Mouse (Mus musculus) lung, embryonic 16.5 days (tissue): ENCODE data around the gene Napepld. TPM values are rescaled to one million over a fixed set of nuclear protein-coding genes. Genes with fewer than 3 reads are reported as not detected.
"Not testable (repeated sequence)": the region's sequence is repeated elsewhere in the genome, so short reads cannot be mapped to it uniquely, and the experiment has no call there.

ENCODE experiments used
- ATAC-seq: fragments of 200-750 bp; cut with Nextera tagmentation; 2 replicates; pipeline ENCODE4 v1.8.0; 2017; ENCODE audit warnings: low read depth, mild to moderate bottlenecking, moderate library complexity
- H3K27ac ChIP-seq: fragments of 300-500 bp; sonication (generic); 2 replicates; pipeline ENCODE4 v1.5.1; 2014; ENCODE audit warnings: mild to moderate bottlenecking, control low read depth, low read length
- H3K27me3 ChIP-seq: fragments of 300-500 bp; sonication (generic); 2 replicates; pipeline ENCODE4 v1.6.1; 2014; ENCODE audit warnings: low read depth, low read length, mixed read lengths; ENCODE audit not compliant: control insufficient read depth, insufficient read depth
- H3K36me3 ChIP-seq: fragments of 300-500 bp; sonication (generic); 2 replicates; pipeline ENCODE4 v1.6.1; 2014; ENCODE audit warnings: low read length; ENCODE audit not compliant: control insufficient read depth, insufficient read depth
- H3K4me1 ChIP-seq: fragments of 300-500 bp; sonication (generic); replicated peaks from 2 replicates; pipeline ENCODE4 v1.6.1; 2014; ENCODE audit warnings: low read length, mixed read lengths; ENCODE audit not compliant: control insufficient read depth, insufficient read depth
- H3K4me2 ChIP-seq: fragments of 300-500 bp; sonication (generic); 2 replicates; pipeline ENCODE4 v1.6.1; 2014; ENCODE audit warnings: low read depth, low read length, control low read depth
- H3K4me3 ChIP-seq: fragments of 300-500 bp; sonication (generic); 2 replicates; pipeline ENCODE4 v1.5.1; 2014; ENCODE audit warnings: mild to moderate bottlenecking, low read length, control low read depth
- H3K9ac ChIP-seq: fragments of 300-500 bp; sonication (generic); 2 replicates; pipeline ENCODE4 v1.6.1; 2014; ENCODE audit warnings: low read length, control low read depth
- H3K9me3 ChIP-seq: fragments of 300-500 bp; sonication (generic); 2 replicates; pipeline ENCODE4 v1.6.1; 2016; ENCODE audit warnings: low read length; ENCODE audit not compliant: control insufficient read depth
- WGBS: fragments of 180-500 bp; shearing (Covaris S2); extraction: QIAGEN DNeasy Blood & Tissue Kit; methylation state at CpG from one replicate; pipeline ENCODE4 v1.1.7; 2014; 5-methylcytosine and 5-hydroxymethylcytosine counted together
- polyA plus RNA-seq: library from polyadenylated mRNA; unstranded; fragments of >200 nt; fragmentation: Nextera tagmentation; extraction: Ambion mirVana; gene quantifications from 2 replicates; pipeline ENCODE4 v1.2.1, GENCODE M21; 2015

Gene Napepld
- polyA plus RNA-seq, 1 experiment from 2014 or later, result 4.7 TPM

GRCm38 (mm10) chr5:21700272-21700821 lies 849 bp downstream of the Napepld start:
- Histone ChIP-seq H3K27me3 (no peaks in the 10 kb centered on the region), H3K4me1 (no peaks in the 10 kb centered on the region), H3K4me2 (peak overlapping the region; percentile 90), H3K4me3 (peak overlapping the region; percentile 76), H3K9ac (peak overlapping the region; percentile 71; the same call in 1 of the 2 replicates), H3K27ac (no peak overlapping the region; the same call in 1 of the 2 replicates), H3K36me3 (no peaks in the 10 kb centered on the region), H3K9me3 (no peaks in the 10 kb centered on the region)
- no peak for ATAC-seq
- WGBS, result 16% methylated on average over 10 of the region's 10 CpGs

- not testable (repeated sequence) for H3K4me2 ChIP-seq, H3K4me1 ChIP-seq, H3K27me3 ChIP-seq, H3K9ac ChIP-seq, H3K27ac ChIP-seq, H3K9me3 ChIP-seq, ATAC-seq, H3K36me3 ChIP-seq, H3K4me3 ChIP-seq
- WGBS, result 86% methylated on average over 3 of the region's 3 CpGs
These were observed 1.6 kb downstream of the Napepld start for GRCm38 (mm10) chr5:21699555-21699954.

- ATAC-seq, result peak; percentile 62; the same call in 1 of the 2 replicates
- no peaks in the 10 kb centered on the region for H3K27me3 ChIP-seq
- WGBS, result 69% methylated on average over 3 of the region's 3 CpGs
These were observed 6.2 kb downstream of the Napepld start for GRCm38 (mm10) chr5:21694854-21695490.

GRCm38 (mm10) chr5:21693372-21693870 lies 7.8 kb downstream of the Napepld start:
- Histone ChIP-seq H3K27ac (no peak overlapping the region), H3K9ac (no peak overlapping the region), H3K27me3 (no peaks in the 10 kb centered on the region), H3K4me2 (no peak overlapping the region), H3K4me1 (no peaks in the 10 kb centered on the region), H3K36me3 (no peaks in the 10 kb centered on the region), H3K4me3 (no peak overlapping the region), H3K9me3 (no peaks in the 10 kb centered on the region)
- 58% methylated on average over 3 of the region's 3 CpGs for WGBS
- no peak for ATAC-seq

More at GRCm38 (mm10) chr5:21694854-21695490, 6.2 kb downstream of the Napepld start:
- H3K4me1 ChIP-seq, result no peaks in the 10 kb centered on the region
- no peak overlapping the region for H3K4me3 ChIP-seq
- H3K9ac ChIP-seq, result no peak overlapping the region
- H3K27ac ChIP-seq, result no peak overlapping the region
- no peaks in the 10 kb centered on the region for H3K36me3 ChIP-seq
- no peaks in the 10 kb centered on the region for H3K9me3 ChIP-seq
- no peak overlapping the region for H3K4me2 ChIP-seq

- Histone ChIP-seq H3K27ac (no peak overlapping the region), H3K27me3 (no peaks in the 10 kb centered on the region), H3K9me3 (no peaks in the 10 kb centered on the region), H3K9ac (no peak overlapping the region), H3K36me3 (no peaks in the 10 kb centered on the region), H3K4me1 (no peaks in the 10 kb centered on the region), H3K4me3 (no peak overlapping the region), H3K4me2 (no peak overlapping the region)
- WGBS, result 92% methylated on average over 5 of the region's 5 CpGs
- ATAC-seq, result no peak
These were observed 9.0 kb downstream of the Napepld start for GRCm38 (mm10) chr5:21692230-21692629.

- no peak overlapping the region for H3K9ac ChIP-seq
- H3K36me3 ChIP-seq, result no peaks in the 10 kb centered on the region
- H3K27ac ChIP-seq, result no peak overlapping the region
- H3K4me1 ChIP-seq, result no peaks in the 10 kb centered on the region
- H3K4me3 ChIP-seq, result no peak overlapping the region
- ATAC-seq, result no peak
- no peaks in the 10 kb centered on the region for H3K9me3 ChIP-seq
- no peak overlapping the region for H3K4me2 ChIP-seq
- 65% methylated on average over 4 of the region's 4 CpGs for whole genome bisulfite sequencing
- no peaks in the 10 kb centered on the region for H3K27me3 ChIP-seq
These were observed 14.2 kb downstream of the Napepld start for GRCm38 (mm10) chr5:21687042-21687441.

- no peak for ATAC-seq
These were observed 16.2 kb downstream of the Napepld start for GRCm38 (mm10) chr5:21685001-21685400.

GRCm38 (mm10) chr5:21683811-21684210 lies 17.4 kb downstream of the Napepld start:
- Histone ChIP-seq H3K4me3 (no peak overlapping the region), H3K4me2 (no peak overlapping the region), H3K27ac (no peak overlapping the region), H3K9me3 (no peaks in the 10 kb centered on the region), H3K4me1 (no peaks in the 10 kb centered on the region), H3K9ac (no peak overlapping the region), H3K27me3 (no peaks in the 10 kb centered on the region), H3K36me3 (no peaks in the 10 kb centered on the region)
- WGBS, result 93% methylated on average over 9 of the region's 9 CpGs
- no peak for ATAC-seq

More at GRCm38 (mm10) chr5:21685001-21685400, 16.2 kb downstream of the Napepld start:
- Histone ChIP-seq H3K36me3 (no peaks in the 10 kb centered on the region), H3K4me2 (no peak overlapping the region), H3K4me1 (no peaks in the 10 kb centered on the region), H3K9ac (no peak overlapping the region), H3K27ac (no peak overlapping the region), H3K9me3 (no peaks in the 10 kb centered on the region), H3K4me3 (no peak overlapping the region), H3K27me3 (no peaks in the 10 kb centered on the region)
- WGBS, result 58% methylated on average over 10 of the region's 10 CpGs

- Histone ChIP-seq H3K9me3 (no peaks in the 10 kb centered on the region), H3K4me3 (no peak overlapping the region), H3K27ac (no peak overlapping the region), H3K36me3 (no peaks in the 10 kb centered on the region), H3K4me1 (no peaks in the 10 kb centered on the region), H3K27me3 (no peaks in the 10 kb centered on the region), H3K4me2 (no peak overlapping the region), H3K9ac (no peak overlapping the region)
- whole genome bisulfite sequencing, result 59% methylated on average over 5 of the region's 5 CpGs
- ATAC-seq, result no peak
These were observed 20.3 kb downstream of the Napepld start for GRCm38 (mm10) chr5:21680940-21681339.
